Mouse (Mus musculus) bone marrow, adult 2 months (tissue): ENCODE data around the gene Stk38l.

Source experiments
- CTCF ChIP-seq: fragments of 200-500 bp; IDR thresholded peaks from 2 replicates; pipeline ENCODE4 v1.5.1; 2011; ENCODE audit warnings: low read length, control low read depth; ENCODE audit not compliant: control insufficient read depth, insufficient read depth
- POLR2A ChIP-seq: fragments of 200-500 bp; IDR thresholded peaks from 2 replicates; pipeline ENCODE4 v1.6.1; 2011; ENCODE audit warnings: low read depth, mild to moderate bottlenecking, control low read depth, low read length, borderline replicate concordance; ENCODE audit not compliant: control insufficient read depth

DNA sequence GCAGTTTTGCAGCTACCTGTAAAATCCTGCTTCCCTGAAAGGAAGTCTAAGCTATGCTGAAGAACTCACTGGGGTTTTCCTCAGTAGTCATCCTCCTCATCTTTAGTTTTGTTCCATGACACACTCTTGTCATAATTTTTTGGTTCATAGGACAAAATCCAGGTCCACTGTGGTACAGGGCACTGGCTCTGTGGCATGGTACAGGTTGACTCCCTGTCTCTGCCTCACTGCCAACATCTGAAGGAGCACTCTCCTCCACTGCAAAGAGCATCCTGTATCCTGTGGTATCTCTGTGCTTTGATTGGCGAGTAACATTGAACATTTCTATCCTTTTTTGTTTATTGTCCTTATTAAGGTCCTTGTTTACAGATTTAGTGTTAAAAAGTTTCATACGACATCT, 27.4 kb downstream of the Stk38l start:
- TF ChIP-seq CTCF (no peak), POLR2A (no peak)
